In genomic region chr15:98533881-98534627, GRCm38 (mm10) we compare ENCODE assay signal across 8 mouse cellular contexts. TPM values are rescaled to one million over a fixed set of nuclear protein-coding genes. Genes with fewer than 3 reads are reported as not detected.
DNase-seq lines count a peak whose midpoint lies in the region; ATAC-seq lines count a peak whose summit lies in the region.

TSS of gene Kansl2 (minus strand) at chr15:98534264.

- ATAC-seq in forebrain, embryonic 14.5 days: peak; percentile 100
- ATAC-seq in neural tube, embryonic 15.5 days (ENCODE audit: low FRiP score): peak; percentile 100

- H3K27ac ChIP-seq in forebrain, embryonic 14.5 days (ENCODE audit: low read depth, low read length): peak within 1 kb of the TSS; percentile 99
- peak within 1 kb of the TSS; percentile 99 for H3K27ac ChIP-seq in neural tube, embryonic 15.5 days (replicated peaks)

- H3K36me3 ChIP-seq in forebrain, embryonic 14.5 days (ENCODE audit: control insufficient read depth, insufficient read depth, low read length): peaks cover 39% of the 10 kb centered on the region
- H3K36me3 ChIP-seq in neural tube, embryonic 15.5 days: peaks cover 24% of the 10 kb centered on the region

- H3K9me3 ChIP-seq in forebrain, embryonic 14.5 days (replicated peaks; ENCODE audit: control insufficient read depth, low read length): no peaks in the 10 kb centered on the region
- no peaks in the 10 kb centered on the region for H3K9me3 ChIP-seq in neural tube, embryonic 15.5 days (replicated peaks)

- H3K4me1 ChIP-seq in forebrain, embryonic 14.5 days (ENCODE audit: control insufficient read depth, insufficient read depth, low read length): peaks cover 11% of the 10 kb centered on the region; the same call in 1 of the 2 replicates
- peaks cover 18% of the 10 kb centered on the region for H3K4me1 ChIP-seq in neural tube, embryonic 15.5 days

- under 1% methylated on average over 62 of the region's 70 CpGs for WGBS in forebrain, embryonic 14.5 days
- WGBS in neural tube, embryonic 15.5 days: under 1% methylated on average over 67 of the region's 70 CpGs

- H3K9ac ChIP-seq in forebrain, embryonic 14.5 days (ENCODE audit: low read length): peak within 1 kb of the TSS; percentile 94
- peak within 1 kb of the TSS; percentile 73 for H3K9ac ChIP-seq in neural tube, embryonic 15.5 days (replicated peaks)

- H3K4me2 ChIP-seq in forebrain, embryonic 14.5 days (ENCODE audit: low read length): peak within 1 kb of the TSS; percentile 91
- H3K4me2 ChIP-seq in neural tube, embryonic 15.5 days: peak within 1 kb of the TSS; percentile 75

- peak; percentile 99 for DNase-seq in ES-CJ7 (ENCODE audit: low read depth, low spot score)
- peak; percentile 98 for DNase-seq in cerebellum, adult 11 months
- peak; percentile 99 for DNase-seq in forebrain, embryonic 14.5 days (ENCODE audit: low spot score)
- peak; percentile 95 to 96 for DNase-seq in heart, postnatal 14 days
- peak; percentile 99 for DNase-seq in layer of hippocampus, adult 11-12 months (ENCODE audit: low spot score)
- peak; percentile 99 for DNase-seq in lung, adult 18-20 months
- DNase-seq in testis, postnatal 14 days (ENCODE audit: low spot score): peak; percentile 99

- no peaks in the 10 kb centered on the region for H3K27me3 ChIP-seq in forebrain, embryonic 14.5 days (replicated peaks; ENCODE audit: control insufficient read depth, insufficient read depth, low read length)
- no peaks in the 10 kb centered on the region for H3K27me3 ChIP-seq in neural tube, embryonic 15.5 days (replicated peaks)

- H3K4me3 ChIP-seq in forebrain, embryonic 14.5 days (ENCODE audit: low read depth, low read length): peak within 1 kb of the TSS; percentile 84
- H3K4me3 ChIP-seq in neural tube, embryonic 15.5 days (replicated peaks): peak within 1 kb of the TSS; percentile 73

- intact Hi-C loops in heart, postnatal 14 days (cut with DNase I): no loop called here

RNA-seq across cellular contexts. Expression of gene Kansl2, which starts in this region (rescaled TPM):
- polyA plus RNA-seq in forebrain, embryonic 14.5 days (2014; fragmentation: Nextera tagmentation; extraction: Ambion mirVana): 134 and 135 TPM in 2 replicates
- 10 to 100 TPM; 78.4 to 82.2 TPM for total RNA-seq in heart, postnatal 14 days (2021)
- 102 and 104 TPM in 2 replicates for polyA plus RNA-seq in neural tube, embryonic 15.5 days (2015; fragmentation: Nextera tagmentation; extraction: Ambion mirVana)

Comparison
In these comparisons a context has a peak if more than half of its experiments do, and no peak if none do; other contexts are left out.
1. Peak in every context shown above with its lines: DNase-seq, ATAC-seq, H3K4me3 ChIP-seq and H3K27ac ChIP-seq.